Mouse (Mus musculus) midbrain, embryonic 14.5 days (tissue): ENCODE results near the gene Dolpp1. TPM values are rescaled to one million over a fixed set of nuclear protein-coding genes. Genes with fewer than 3 reads are reported as not detected.

Experiments
- ATAC-seq: fragments of 200-750 bp; cut with Nextera tagmentation; 2 replicates; pipeline ENCODE4 v1.8.0; 2017; ENCODE audit warnings: moderate number of reproducible peaks, moderate library complexity; ENCODE audit not compliant: low FRiP score, low TSS enrichment
- DNase-seq: peaks from one replicate; pipeline ENCODE4 v3.0.0-alpha.2; 2015
- H3K27ac ChIP-seq: fragments of 300-500 bp; sonication (generic); replicated peaks from 2 replicates; pipeline ENCODE4 v1.5.1; 2014; ENCODE audit warnings: mild to moderate bottlenecking, low read depth, low read length, moderate library complexity
- H3K27me3 ChIP-seq: fragments of 300-500 bp; sonication (generic); 2 replicates; pipeline ENCODE4 v1.6.1; 2014; ENCODE audit warnings: low read length, control low read depth, mixed read lengths; ENCODE audit not compliant: control insufficient read depth, insufficient read depth
- H3K36me3 ChIP-seq: fragments of 300-500 bp; sonication (generic); 2 replicates; pipeline ENCODE4 v1.6.1; 2014; ENCODE audit warnings: low read length, control low read depth; ENCODE audit not compliant: control insufficient read depth, insufficient read depth
- H3K4me1 ChIP-seq: fragments of 300-500 bp; sonication (generic); 2 replicates; pipeline ENCODE4 v1.6.1; 2014; ENCODE audit warnings: mild to moderate bottlenecking, antibody characterized with exemption, low read length, control low read depth; ENCODE audit not compliant: control insufficient read depth, insufficient read depth
- H3K4me2 ChIP-seq: fragments of 300-500 bp; sonication (generic); 2 replicates; pipeline ENCODE4 v1.6.1; 2014; ENCODE audit warnings: mild to moderate bottlenecking, low read length, moderate library complexity
- H3K4me3 ChIP-seq: fragments of 300-500 bp; sonication (generic); replicated peaks from 2 replicates; pipeline ENCODE4 v1.5.1; 2014; ENCODE audit warnings: low read depth, low read length
- H3K9ac ChIP-seq: fragments of 300-500 bp; sonication (generic); replicated peaks from 2 replicates; pipeline ENCODE4 v1.6.1; 2014; ENCODE audit warnings: mild to moderate bottlenecking, low read length, moderate library complexity
- H3K9me3 ChIP-seq: fragments of 300-500 bp; sonication (generic); 2 replicates; pipeline ENCODE4 v1.6.1; 2016; ENCODE audit warnings: low read length, control low read depth, mixed read lengths; ENCODE audit not compliant: control insufficient read depth
- WGBS: fragments of 180-500 bp; shearing (Covaris S2); extraction: QIAGEN DNeasy Blood & Tissue Kit; methylation state at CpG from one replicate; pipeline ENCODE4 v1.1.7; 2014; 5-methylcytosine and 5-hydroxymethylcytosine counted together
- polyA plus RNA-seq: library from polyadenylated mRNA; unstranded; fragments of >200 nt; fragmentation: Nextera tagmentation; extraction: Ambion mirVana; gene quantifications from 2 replicates; pipeline ENCODE4 v1.2.1, GENCODE M21; 2014

Gene Dolpp1
- polyA plus RNA-seq, 1 experiment from 2014 or later: 56.3 TPM

DNA sequence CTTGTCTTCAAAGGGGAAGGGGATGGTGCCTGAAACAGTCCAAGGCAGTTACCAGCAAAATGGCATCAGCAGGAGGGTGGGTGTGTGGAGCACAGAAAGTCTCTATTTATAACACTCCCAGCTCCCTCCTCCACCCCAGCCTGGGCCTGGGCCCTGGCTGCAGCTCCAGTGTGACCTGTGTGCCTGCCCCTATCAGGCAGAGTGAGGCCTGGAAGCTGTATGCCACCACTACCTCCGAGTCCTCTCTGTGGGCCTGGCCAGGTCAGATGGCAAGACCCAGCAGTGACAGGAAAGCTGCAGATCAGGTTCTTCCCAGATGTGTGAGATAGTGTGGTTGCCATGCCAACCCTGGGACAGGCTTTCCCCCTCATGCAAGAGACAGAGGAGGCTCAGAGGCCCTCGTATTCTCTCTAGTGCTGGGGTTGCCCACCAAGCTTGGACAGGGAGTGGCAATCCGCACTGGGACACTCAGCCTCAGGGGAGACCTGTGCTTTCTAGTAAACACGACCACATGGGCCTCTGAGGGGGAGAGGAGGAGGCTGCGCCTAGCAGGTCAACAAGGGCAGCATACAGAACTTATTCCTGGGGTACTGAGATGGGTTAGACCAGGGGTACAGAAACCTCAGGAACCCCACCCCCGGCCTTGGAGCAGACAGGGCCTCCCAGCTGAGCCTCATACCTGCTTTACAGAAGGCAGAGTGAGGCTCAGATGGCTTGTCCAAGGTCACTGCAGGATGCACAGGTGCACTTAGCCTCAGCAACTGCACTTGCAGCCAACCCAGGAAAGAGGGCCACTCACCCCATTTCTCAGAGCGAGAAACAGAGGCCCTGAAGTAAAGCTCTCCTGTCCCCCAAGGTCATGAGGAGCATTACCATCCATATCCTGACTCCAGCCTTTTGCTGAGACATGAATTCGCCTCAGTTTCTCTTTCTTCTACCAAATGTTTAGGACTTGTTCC lies 34.2 kb upstream of the Dolpp1 start:
- Histone ChIP-seq H3K36me3 (peaks cover 21% of the 10 kb centered on the region), H3K9ac (peak overlapping the region; percentile 83), H3K27ac (no peak overlapping the region), H3K27me3 (no peaks in the 10 kb centered on the region), H3K4me2 (peak overlapping the region; percentile 81), H3K4me3 (peak overlapping the region; percentile 72), H3K4me1 (peaks cover 15% of the 10 kb centered on the region), H3K9me3 (no peaks in the 10 kb centered on the region)
- peak; percentile 11 for DNase-seq
- WGBS: 54% methylated on average over 8 of the region's 8 CpGs
- ATAC-seq: no peak

DNA sequence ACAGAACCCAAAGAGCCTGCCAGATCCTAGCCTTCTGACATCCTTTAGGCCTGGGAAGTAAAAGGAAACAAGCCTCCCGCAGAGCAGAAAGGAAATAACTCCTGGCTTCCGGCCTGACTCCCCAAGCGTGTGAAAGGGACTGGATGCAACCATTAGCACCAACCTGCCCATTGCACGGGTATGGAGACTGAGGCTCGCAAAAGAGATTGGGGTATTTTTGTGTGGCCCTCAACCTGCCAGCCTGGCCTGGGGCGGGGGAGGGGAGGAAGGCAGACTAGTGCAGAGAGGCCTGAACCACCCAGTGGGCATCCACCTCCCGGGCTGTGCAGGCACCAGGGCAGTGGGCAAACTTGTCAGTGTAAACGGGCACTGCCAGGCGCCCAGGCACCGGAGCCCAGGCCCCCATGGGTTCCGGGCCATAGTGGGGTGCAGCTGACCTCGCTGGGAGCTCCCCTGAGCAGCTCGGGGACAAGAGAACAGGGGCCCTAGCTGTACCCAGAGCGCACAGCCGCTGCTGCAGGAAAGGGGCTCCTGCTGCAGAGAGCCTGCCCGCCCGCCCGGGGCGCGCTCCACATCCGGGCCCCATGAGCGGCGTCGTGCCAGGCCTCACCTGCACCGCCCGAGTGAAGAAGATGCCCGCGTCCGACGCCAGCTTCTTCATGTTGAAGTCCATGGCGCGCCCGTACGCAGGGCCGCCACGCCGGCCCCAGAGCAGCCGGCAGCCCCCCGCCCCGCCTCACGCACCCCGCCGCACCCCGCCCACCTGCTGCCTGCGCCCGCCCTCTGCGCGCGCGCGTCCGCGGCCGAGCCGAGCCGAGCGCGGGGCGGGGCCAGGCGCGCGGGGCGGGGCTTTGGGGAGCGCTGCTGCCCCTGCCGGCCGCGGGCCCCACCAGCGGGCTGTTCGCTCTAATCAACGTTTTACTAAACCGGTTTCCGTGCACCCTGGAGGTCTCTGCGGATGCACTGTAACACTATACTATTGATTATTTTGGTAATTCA lies 33.2 kb upstream of the Dolpp1 start, which contains the start of gene Sh3glb2:
Sh3glb2 (minus strand) TSS at position 805 of the 999 bp plus-strand sequence.
- Histone ChIP-seq H3K36me3 (peaks cover 12% of the 10 kb centered on the region), H3K4me1 (peaks cover 15% of the 10 kb centered on the region), H3K27me3 (no peaks in the 10 kb centered on the region), H3K4me2 (peak within 1 kb of the TSS; percentile 81), H3K4me3 (peak within 1 kb of the TSS; percentile 72), H3K27ac (peak within 1 kb of the TSS; percentile 79), H3K9ac (peak within 1 kb of the TSS; percentile 83), H3K9me3 (no peaks in the 10 kb centered on the region)
- ATAC-seq (peak; percentile 75), DNase-seq (peak; percentile 97)
- 3% methylated on average over 65 of the region's 73 CpGs for WGBS

DNA sequence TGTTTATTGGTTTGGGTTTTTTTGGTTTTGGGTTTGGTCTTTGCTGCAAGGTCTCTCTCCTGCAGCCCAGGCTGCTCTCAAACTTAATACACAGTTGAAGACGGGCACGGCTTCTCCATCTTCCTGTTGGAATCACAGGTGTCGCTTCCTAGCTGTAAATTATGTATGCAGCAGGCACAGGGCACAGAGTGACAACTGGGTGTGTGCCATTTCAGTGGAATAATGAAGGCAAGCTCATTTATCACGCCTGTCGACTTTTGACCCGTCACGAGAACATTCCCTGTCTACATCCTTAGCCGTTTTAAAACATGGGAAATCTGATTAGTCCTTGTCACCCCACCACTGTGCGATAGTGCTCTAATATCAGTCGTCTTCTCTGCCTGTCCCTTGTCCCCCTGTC lies 31.4 kb upstream of the Dolpp1 start:
- no peak for ATAC-seq
- Histone ChIP-seq H3K4me1 (peaks cover 25% of the 10 kb centered on the region), H3K27me3 (no peaks in the 10 kb centered on the region), H3K9ac (no peak overlapping the region), H3K27ac (no peak overlapping the region), H3K9me3 (no peaks in the 10 kb centered on the region), H3K36me3 (no peaks in the 10 kb centered on the region), H3K4me3 (no peak overlapping the region), H3K4me2 (no peak overlapping the region)
- WGBS: 50% methylated on average over 10 of the region's 10 CpGs
- DNase-seq: no peak

DNA sequence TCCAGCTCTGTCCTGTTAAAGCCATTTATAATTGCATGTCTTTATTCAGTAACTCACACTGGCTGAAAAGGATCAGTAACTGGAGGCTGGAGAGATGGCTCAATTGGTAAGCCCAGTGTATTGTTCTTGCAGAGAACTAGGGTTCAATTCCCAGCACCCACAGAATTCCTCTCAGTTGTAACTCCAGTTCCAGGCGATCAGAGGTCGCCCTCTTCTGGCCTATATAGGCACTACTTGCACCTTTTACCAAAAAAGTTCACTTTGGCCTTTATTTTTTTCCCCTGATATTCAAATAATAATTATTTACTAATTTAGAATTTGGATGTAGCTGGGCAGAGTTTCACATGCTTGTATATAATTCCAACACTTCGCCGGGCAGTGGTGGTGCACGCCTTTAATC lies 29.2 kb upstream of the Dolpp1 start:
- Histone ChIP-seq H3K9ac (no peak overlapping the region), H3K4me2 (no peak overlapping the region), H3K9me3 (no peaks in the 10 kb centered on the region), H3K27ac (no peak overlapping the region), H3K27me3 (no peaks in the 10 kb centered on the region), H3K4me1 (peaks cover 20% of the 10 kb centered on the region), H3K4me3 (no peak overlapping the region), H3K36me3 (peaks cover 9% of the 10 kb centered on the region)
- 76% methylated on average over 5 of the region's 5 CpGs for WGBS
- no peak for DNase-seq
- no peak for ATAC-seq

DNA sequence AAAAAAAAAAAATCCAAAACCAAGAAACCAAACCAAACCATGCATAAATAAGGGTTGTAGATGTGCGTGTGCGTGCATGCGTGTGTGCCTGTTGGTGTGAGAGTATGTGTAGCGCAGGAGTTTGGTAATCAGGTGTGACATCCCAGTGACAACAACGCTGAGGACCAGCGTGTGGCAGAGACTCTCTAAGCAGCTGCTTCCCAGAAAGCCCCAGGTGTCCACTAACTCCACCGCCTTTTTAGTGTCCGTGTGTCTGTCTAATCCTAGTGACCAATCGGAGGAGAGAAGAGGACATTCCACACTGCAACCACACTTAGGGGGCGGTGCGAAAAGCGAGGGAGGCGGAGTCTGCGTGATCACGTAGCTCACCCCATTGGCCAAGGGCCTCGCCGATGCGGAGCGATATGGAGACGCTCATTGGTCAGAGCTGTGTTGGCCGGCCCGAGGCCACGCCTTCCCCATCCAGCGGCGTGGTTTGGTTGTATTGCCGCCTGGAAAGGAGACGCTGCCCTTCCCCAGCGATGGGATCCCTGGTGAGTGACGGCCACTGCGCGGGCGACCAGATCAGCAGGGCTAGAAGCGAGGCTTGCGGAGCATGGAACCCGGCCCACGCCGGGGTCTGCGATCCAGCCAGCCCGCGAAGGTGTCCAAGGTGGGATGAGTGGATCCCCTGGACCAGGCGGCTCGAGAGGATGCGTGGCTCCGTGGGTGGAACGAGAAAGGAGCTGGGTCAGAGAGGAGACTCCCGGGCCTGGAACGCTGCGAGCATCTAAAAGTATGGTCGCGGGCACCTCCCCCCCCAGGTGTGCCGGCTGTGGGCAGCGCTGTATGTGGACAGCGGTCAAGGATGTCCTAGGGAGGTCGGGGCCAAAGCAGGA lies 28.0 kb upstream of the Dolpp1 start, which contains the start of gene Miga2:
Miga2 (plus strand) TSS at position 461 of the 878 bp plus-strand sequence.
- peak within 1 kb of the TSS; percentile 89 for H3K4me3 ChIP-seq
- H3K9me3 ChIP-seq: no peaks in the 10 kb centered on the region
- H3K4me2 ChIP-seq: peak within 1 kb of the TSS; percentile 95
- H3K27me3 ChIP-seq: no peaks in the 10 kb centered on the region
- peaks cover 12% of the 10 kb centered on the region for H3K4me1 ChIP-seq
- ATAC-seq (peak; percentile 98), DNase-seq (peak; percentile 99)
- peak within 1 kb of the TSS; percentile 70 for H3K27ac ChIP-seq
- peaks cover 20% of the 10 kb centered on the region for H3K36me3 ChIP-seq
- under 1% methylated on average over 54 of the region's 54 CpGs for WGBS
- H3K9ac ChIP-seq: peak within 1 kb of the TSS; percentile 73

DNA sequence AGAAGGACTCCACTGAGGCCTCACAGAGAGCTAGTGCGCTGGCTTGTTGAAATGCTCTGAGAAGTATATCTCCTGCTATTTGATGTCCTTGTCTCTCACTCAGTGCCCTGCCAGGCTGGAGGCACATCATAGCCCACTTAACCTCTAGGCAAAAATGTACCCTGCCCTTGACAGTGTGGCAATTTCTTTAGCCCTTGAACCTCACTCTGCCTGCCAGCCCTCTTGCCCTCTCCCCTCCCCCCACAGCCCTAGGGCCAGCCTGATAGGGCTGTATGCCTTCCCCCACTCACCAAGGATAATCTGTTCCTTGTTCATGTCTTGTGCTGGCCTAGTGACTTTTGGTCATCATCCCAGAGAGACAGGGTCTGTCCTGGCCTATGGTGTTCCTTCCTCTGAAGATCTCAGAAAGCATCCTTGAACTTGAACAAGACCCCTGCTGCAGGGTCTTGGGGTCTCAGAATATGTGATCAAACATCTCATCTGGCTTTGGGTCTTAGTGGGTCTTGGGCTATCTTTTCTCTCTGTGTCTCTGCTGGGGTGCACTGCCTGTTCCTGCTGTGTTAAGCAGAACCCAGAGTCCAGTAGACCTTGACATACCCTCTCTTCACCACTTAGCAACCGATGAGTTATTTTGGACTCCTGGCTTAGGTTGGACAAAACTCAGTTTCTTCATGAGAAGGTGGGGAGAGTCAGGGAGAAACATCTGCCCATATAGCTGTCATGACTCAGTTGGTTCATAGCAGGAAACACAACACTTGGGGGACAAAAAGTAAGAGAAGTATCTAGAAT lies 26.6 kb upstream of the Dolpp1 start:
- peaks cover 10% of the 10 kb centered on the region for H3K4me1 ChIP-seq
- H3K9me3 ChIP-seq: no peaks in the 10 kb centered on the region
- no peak overlapping the region for H3K27ac ChIP-seq
- H3K9ac ChIP-seq: peak overlapping the region; percentile 73
- peak overlapping the region; percentile 95 for H3K4me2 ChIP-seq
- peaks cover 35% of the 10 kb centered on the region for H3K36me3 ChIP-seq
- WGBS: 86% methylated on average over 2 of the region's 2 CpGs
- ATAC-seq (no peak), DNase-seq (no peak)
- H3K4me3 ChIP-seq: peak overlapping the region; percentile 89
- no peaks in the 10 kb centered on the region for H3K27me3 ChIP-seq

DNA sequence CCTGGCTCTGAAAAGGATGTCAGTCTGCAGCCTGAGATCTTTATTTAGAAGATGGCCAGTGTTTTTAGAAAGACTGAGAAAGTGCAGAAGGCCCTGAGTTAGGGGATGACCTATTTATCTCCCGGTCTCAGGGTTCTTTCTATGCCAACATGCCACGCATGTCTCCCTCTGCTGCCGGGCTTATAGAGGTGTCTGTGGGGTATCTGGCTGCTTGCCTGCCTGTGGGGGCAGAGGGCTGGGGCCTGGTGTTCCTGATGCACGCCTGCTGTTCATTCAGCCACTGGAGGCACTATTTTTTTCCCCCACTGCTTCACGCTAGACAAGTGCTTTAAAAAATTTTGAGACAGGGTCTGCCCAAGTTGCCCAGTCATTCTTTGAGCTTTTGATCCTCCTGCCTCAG lies 25.9 kb upstream of the Dolpp1 start:
- Histone ChIP-seq H3K9ac (no peak overlapping the region), H3K27ac (no peak overlapping the region), H3K4me1 (peaks cover 10% of the 10 kb centered on the region), H3K36me3 (peaks cover 42% of the 10 kb centered on the region), H3K27me3 (no peaks in the 10 kb centered on the region), H3K4me2 (no peak overlapping the region), H3K4me3 (no peak overlapping the region), H3K9me3 (no peaks in the 10 kb centered on the region)
- ATAC-seq (no peak), DNase-seq (no peak)
- WGBS: 73% methylated on average over 5 of the region's 5 CpGs
